ENCODE assay signal across 9 mouse cellular contexts in genomic region chr15:82962536-82962935, GRCm38 (mm10). TPM values are rescaled to one million over a fixed set of nuclear protein-coding genes. Genes with fewer than 3 reads are reported as not detected.
DNase-seq lines count a peak whose midpoint lies in the region; ATAC-seq lines count a peak whose summit lies in the region.
"Had no signal": no experiment of that assay in that cellular context is flagged by ENCODE, and none has a peak within 500 bp of the region (broad histone marks: within the 10 kb centered on the region; RNA-seq: fewer than 3 reads in every experiment).

No protein-coding gene starts in this region.

- no peak overlapping the region; the same call in 1 of the 2 replicates for H3K9ac ChIP-seq in heart, embryonic 14.5 days (ENCODE audit: low read length)
- H3K9ac ChIP-seq in hindbrain, embryonic 15.5 days: peak overlapping the region; percentile 57
- no peak overlapping the region for H3K9ac ChIP-seq in liver, embryonic 13.5 days
- H3K9ac ChIP-seq: liver, embryonic 15.5 days had no signal

- H3K27me3 ChIP-seq in heart, embryonic 14.5 days (ENCODE audit: control insufficient read depth, insufficient read depth, low read length): peaks cover 23% of the 10 kb centered on the region
- H3K27me3 ChIP-seq in hindbrain, embryonic 15.5 days: no peaks in the 10 kb centered on the region; the same call in 1 of the 2 replicates
- peaks cover 98% of the 10 kb centered on the region for H3K27me3 ChIP-seq in liver, embryonic 13.5 days

- ATAC-seq in heart, embryonic 14.5 days (ENCODE audit: insufficient number of reproducible peaks, insufficient read depth, low FRiP score, low read depth): no peak
- no peak for ATAC-seq in hindbrain, embryonic 15.5 days (ENCODE audit: low FRiP score, low read depth)
- no peak for ATAC-seq in liver, embryonic 13.5 days (ENCODE audit: low read depth)

- no peaks in the 10 kb centered on the region for H3K36me3 ChIP-seq in heart, embryonic 14.5 days (ENCODE audit: control insufficient read depth, insufficient read depth, low read length)
- H3K36me3 ChIP-seq in hindbrain, embryonic 15.5 days: no peaks in the 10 kb centered on the region
- H3K36me3 ChIP-seq in liver, embryonic 13.5 days: no peaks in the 10 kb centered on the region
- H3K36me3 ChIP-seq: liver, embryonic 15.5 days had no signal

- no peak overlapping the region for H3K27ac ChIP-seq in heart, embryonic 14.5 days (replicated peaks in 1 of 2; ENCODE audit: control insufficient read depth in 1 of 2, insufficient read depth in 1 of 2, low read depth in 2 of 2, low read length in 2 of 2)
- H3K27ac ChIP-seq in hindbrain, embryonic 15.5 days (replicated peaks): peak overlapping the region; percentile 79
- H3K27ac ChIP-seq in liver, embryonic 13.5 days: no peak overlapping the region
- H3K27ac ChIP-seq: liver, embryonic 15.5 days had no signal

- H3K4me2 ChIP-seq in heart, embryonic 14.5 days (ENCODE audit: low read length): peak overlapping the region; percentile 84
- H3K4me2 ChIP-seq in hindbrain, embryonic 15.5 days: peak overlapping the region; percentile 72
- H3K4me2 ChIP-seq in liver, embryonic 13.5 days: peak overlapping the region; percentile 63

- peak overlapping the region in 1 of 2 experiments; percentile 60; a peak in 1 of 4 replicates for H3K4me3 ChIP-seq in heart, embryonic 14.5 days (ENCODE audit: control insufficient read depth in 1 of 2, insufficient read depth in 1 of 2, low read depth in 1 of 2, low read length in 2 of 2)
- peak overlapping the region; percentile 61 for H3K4me3 ChIP-seq in hindbrain, embryonic 15.5 days
- no peak overlapping the region for H3K4me3 ChIP-seq in liver, embryonic 13.5 days (replicated peaks)

- peaks cover 36 to 50% of the 10 kb centered on the region in 2 experiments for H3K4me1 ChIP-seq in heart, embryonic 14.5 days (ENCODE audit: control insufficient read depth in 2 of 2, insufficient read depth in 2 of 2, low read length in 2 of 2)
- peaks cover 70% of the 10 kb centered on the region for H3K4me1 ChIP-seq in hindbrain, embryonic 15.5 days (replicated peaks)
- peaks cover 11% of the 10 kb centered on the region; the same call in 1 of the 2 replicates for H3K4me1 ChIP-seq in liver, embryonic 13.5 days (replicated peaks)

- DNase-seq in heart, adult 9 months (ENCODE audit: low spot score in 2 of 2): no peak
- DNase-seq in adrenal gland, postnatal 25 days: peak; percentile 53
- no peak for DNase-seq in liver, embryonic 13.5 days
- no peak for DNase-seq in gastrocnemius, adult 8-10 months (ENCODE audit: low spot score in 2 of 2)
- no peak for DNase-seq in thymus, postnatal 14 days
- no peak for DNase-seq in retina, embryonic 14.5 days (ENCODE audit: low spot score)

- 53% methylated on average over 4 of the region's 4 CpGs for WGBS in heart, embryonic 14.5 days
- 30% methylated on average over 4 of the region's 4 CpGs for WGBS in hindbrain, embryonic 15.5 days
- whole genome bisulfite sequencing in liver, embryonic 13.5 days (ENCODE audit: insufficient replicate concordance): 35% methylated on average over 4 of the region's 4 CpGs

- H3K9me3 ChIP-seq in heart, embryonic 14.5 days (ENCODE audit: control insufficient read depth, low read length): no peaks in the 10 kb centered on the region
- H3K9me3 ChIP-seq in hindbrain, embryonic 15.5 days: no peaks in the 10 kb centered on the region
- no peaks in the 10 kb centered on the region for H3K9me3 ChIP-seq in liver, embryonic 13.5 days (replicated peaks)
- H3K9me3 ChIP-seq: liver, embryonic 15.5 days had no signal

RNA-seq across cellular contexts. Expression of gene Tcf20, which starts 25.1 kb away (rescaled TPM):
- polyA plus RNA-seq in heart, embryonic 14.5 days (2014; fragmentation: Nextera tagmentation; extraction: Ambion mirVana): 6.7 and 7.2 TPM in 2 replicates
- 87.9 and 103 TPM in 2 replicates for total RNA-seq in adrenal gland, postnatal 25 days (2021)
- 10.4 and 11.4 TPM in 2 replicates for polyA plus RNA-seq in hindbrain, embryonic 15.5 days (2015; fragmentation: Nextera tagmentation; extraction: Ambion mirVana)
- 3.0 and 3.1 TPM in 2 replicates for polyA plus RNA-seq in liver, embryonic 13.5 days (2015; fragmentation: Nextera tagmentation; extraction: Ambion mirVana)
- 10 to 100 TPM; 28.0 to 36.3 (median 32.1) TPM for total RNA-seq in gastrocnemius, adult 8-10 months (2022)
